Mouse (Mus musculus) liver, embryonic 11.5 days (tissue): ENCODE data around the gene Mbd4. TPM values are rescaled to one million over a fixed set of nuclear protein-coding genes. Genes with fewer than 3 reads are reported as not detected.

Experiments
- ATAC-seq: fragments of 200-750 bp; cut with Nextera tagmentation; replicated peaks from 2 replicates; pipeline ENCODE4 v1.8.0; 2017; ENCODE audit warnings: moderate number of reproducible peaks, mild to moderate bottlenecking, moderate TSS enrichment, moderate library complexity; ENCODE audit not compliant: low FRiP score
- DNase-seq: peaks from one replicate; pipeline ENCODE4 v3.0.0-alpha.2; 2017; ENCODE audit warnings: low spot score
- H3K27ac ChIP-seq: fragments of 300-500 bp; sonication (generic); 2 replicates; pipeline ENCODE4 v1.5.1; 2014; ENCODE audit warnings: mild to moderate bottlenecking, low read depth, low read length, control low read depth
- H3K27me3 ChIP-seq: fragments of 300-500 bp; sonication (generic); replicated peaks from 2 replicates; pipeline ENCODE4 v1.6.1; 2014; ENCODE audit warnings: low read length, mixed read lengths; ENCODE audit not compliant: control insufficient read depth, insufficient read depth
- H3K36me3 ChIP-seq: fragments of 300-500 bp; sonication (generic); 2 replicates; pipeline ENCODE4 v1.6.1; 2014; ENCODE audit warnings: mild to moderate bottlenecking, low read length, moderate library complexity, mixed read lengths; ENCODE audit not compliant: control insufficient read depth, insufficient read depth
- H3K4me1 ChIP-seq: fragments of 300-500 bp; sonication (generic); replicated peaks from 2 replicates; pipeline ENCODE4 v1.6.1; 2014; ENCODE audit warnings: low read length, mixed read lengths; ENCODE audit not compliant: control insufficient read depth, insufficient read depth
- H3K4me2 ChIP-seq: fragments of 300-500 bp; sonication (generic); 2 replicates; pipeline ENCODE4 v1.6.1; 2014; ENCODE audit warnings: mild to moderate bottlenecking, control low read depth, moderate library complexity
- H3K4me3 ChIP-seq: fragments of 300-500 bp; sonication (generic); 2 replicates; pipeline ENCODE4 v1.5.1; 2014; ENCODE audit warnings: low read depth, low read length, control low read depth
- H3K9ac ChIP-seq: fragments of 300-500 bp; sonication (generic); 2 replicates; pipeline ENCODE4 v1.6.1; 2014; ENCODE audit warnings: low read depth, low read length, control low read depth
- H3K9me3 ChIP-seq: fragments of 300-500 bp; sonication (generic); 2 replicates; pipeline ENCODE4 v1.6.1; 2016; ENCODE audit warnings: low read length, inconsistent platforms, mixed read lengths; ENCODE audit not compliant: control insufficient read depth
- WGBS: fragments of 180-500 bp; shearing (Covaris S2); extraction: QIAGEN DNeasy Blood & Tissue Kit; methylation state at CpG from one replicate; pipeline ENCODE4 v1.1.7; 2014; 5-methylcytosine and 5-hydroxymethylcytosine counted together
- polyA plus RNA-seq: library from polyadenylated mRNA; unstranded; fragments of >200 nt; fragmentation: Nextera tagmentation; extraction: Ambion mirVana; gene quantifications from 2 replicates; pipeline ENCODE4 v1.2.1, GENCODE M21; 2014

Mbd4 gene
- polyA plus RNA-seq, 1 experiment from 2014 or later, result 20.7 TPM

GRCm38 (mm10) chr6:115891497-115892061 is 38.4 kb upstream of the Mbd4 start:
- no peaks in the 10 kb centered on the region for H3K27me3 ChIP-seq
- 84% methylated on average over 8 of the region's 8 CpGs for WGBS
- H3K9me3 ChIP-seq, result no peaks in the 10 kb centered on the region
- no peak overlapping the region for H3K27ac ChIP-seq
- peaks cover 9% of the 10 kb centered on the region; the same call in 1 of the 2 replicates for H3K36me3 ChIP-seq
- no peak overlapping the region for H3K4me2 ChIP-seq
- H3K9ac ChIP-seq, result no peak overlapping the region
- DNase-seq (no peak), ATAC-seq (no peak)
- no peak overlapping the region for H3K4me3 ChIP-seq
- H3K4me1 ChIP-seq, result no peaks in the 10 kb centered on the region

DNA sequence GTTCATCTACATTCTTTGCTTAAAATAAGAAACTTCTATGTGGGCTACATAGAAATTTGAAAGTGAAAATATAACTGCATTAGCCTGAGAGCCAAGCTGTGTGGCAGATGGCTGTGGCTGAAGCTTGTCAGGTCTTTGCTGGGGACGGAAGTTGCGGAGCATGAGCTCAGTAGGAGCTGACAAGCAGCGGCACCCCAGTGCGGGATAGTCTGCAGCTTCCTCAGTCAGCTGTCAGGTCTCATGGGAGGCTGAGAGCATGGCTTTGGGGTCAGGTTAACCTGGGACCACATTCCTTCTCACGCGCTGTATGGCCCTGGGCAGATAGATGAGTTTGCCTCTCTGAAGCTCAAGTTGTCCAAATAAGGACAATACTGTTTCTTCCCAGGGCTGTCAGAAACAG is 37.9 kb upstream of the Mbd4 start:
- H3K4me3 ChIP-seq, result no peak overlapping the region
- no peaks in the 10 kb centered on the region for H3K27me3 ChIP-seq
- DNase-seq (no peak), ATAC-seq (no peak)
- no peak overlapping the region for H3K4me2 ChIP-seq
- no peak overlapping the region for H3K9ac ChIP-seq
- no peaks in the 10 kb centered on the region for H3K9me3 ChIP-seq
- WGBS, result 79% methylated on average over 6 of the region's 6 CpGs
- no peak overlapping the region for H3K27ac ChIP-seq
- H3K36me3 ChIP-seq, result peaks cover 9% of the 10 kb centered on the region; the same call in 1 of the 2 replicates
- H3K4me1 ChIP-seq, result no peaks in the 10 kb centered on the region

DNA sequence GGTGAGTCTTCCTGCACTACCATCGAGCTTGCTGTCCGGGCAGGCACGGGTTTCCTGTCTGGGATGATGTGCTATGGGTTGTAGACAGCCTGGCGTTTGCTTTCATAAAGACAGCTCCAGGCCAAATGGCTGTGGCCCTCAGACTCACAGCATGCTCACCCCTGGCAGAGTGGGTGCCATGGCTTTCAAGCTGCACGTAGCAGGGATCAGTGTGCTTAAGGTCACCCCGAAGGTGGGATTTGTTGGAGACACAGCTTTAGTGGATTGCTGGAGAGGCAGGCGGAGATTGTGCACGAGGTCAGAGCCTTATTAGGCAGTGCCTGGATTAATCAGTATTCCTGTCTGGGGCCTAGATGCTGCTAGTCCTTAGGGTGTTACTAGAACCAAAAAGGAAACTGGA is 37.4 kb upstream of the Mbd4 start:
- peaks cover 9% of the 10 kb centered on the region; the same call in 1 of the 2 replicates for H3K36me3 ChIP-seq
- no peak overlapping the region for H3K4me3 ChIP-seq
- H3K27me3 ChIP-seq, result no peaks in the 10 kb centered on the region
- ATAC-seq, result no peak
- H3K9me3 ChIP-seq, result no peaks in the 10 kb centered on the region
- 80% methylated on average over 8 of the region's 8 CpGs for WGBS
- no peak for DNase-seq
- no peak overlapping the region for H3K27ac ChIP-seq
- no peak overlapping the region for H3K9ac ChIP-seq
- no peaks in the 10 kb centered on the region for H3K4me1 ChIP-seq
- H3K4me2 ChIP-seq, result no peak overlapping the region

DNA sequence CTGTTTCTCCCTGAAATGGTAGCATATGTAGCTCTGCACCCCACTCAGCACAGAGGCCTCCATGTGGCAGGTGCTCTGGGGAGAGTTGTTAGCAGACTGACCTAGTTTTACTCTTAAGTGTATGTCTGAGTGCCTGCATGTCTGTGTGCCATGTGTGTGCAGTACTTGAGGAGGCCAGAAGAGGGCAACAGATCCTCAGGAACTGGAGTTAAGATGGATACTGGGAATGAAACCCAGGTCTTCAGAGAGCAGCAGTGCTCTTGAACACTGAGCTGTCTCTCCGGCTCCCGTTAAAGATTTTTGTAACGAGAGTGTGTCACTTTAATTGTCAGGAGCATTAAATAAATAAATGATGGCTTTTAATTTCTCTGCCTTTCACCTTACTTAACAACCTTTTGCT is 35.1 kb upstream of the Mbd4 start:
- no peaks in the 10 kb centered on the region for H3K9me3 ChIP-seq
- WGBS, result 88% methylated on average over 3 of the region's 3 CpGs
- H3K27ac ChIP-seq, result no peak overlapping the region
- no peak for DNase-seq
- no peak overlapping the region for H3K9ac ChIP-seq
- no peak overlapping the region for H3K4me2 ChIP-seq
- ATAC-seq, result no peak
- no peak overlapping the region for H3K4me3 ChIP-seq
- peaks cover 9% of the 10 kb centered on the region; the same call in 1 of the 2 replicates for H3K36me3 ChIP-seq
- H3K27me3 ChIP-seq, result no peaks in the 10 kb centered on the region
- no peaks in the 10 kb centered on the region for H3K4me1 ChIP-seq

GRCm38 (mm10) chr6:115886894-115887293 is 33.7 kb upstream of the Mbd4 start:
- H3K4me2 ChIP-seq, result no peak overlapping the region
- DNase-seq (no peak), ATAC-seq (no peak; the same call in 1 of the 2 replicates)
- no peaks in the 10 kb centered on the region for H3K4me1 ChIP-seq
- no peak overlapping the region for H3K9ac ChIP-seq
- no peaks in the 10 kb centered on the region for H3K27me3 ChIP-seq
- peaks cover 9% of the 10 kb centered on the region; the same call in 1 of the 2 replicates for H3K36me3 ChIP-seq
- 42% methylated on average over 4 of the region's 4 CpGs for WGBS
- H3K27ac ChIP-seq, result no peak overlapping the region
- H3K9me3 ChIP-seq, result no peaks in the 10 kb centered on the region
- H3K4me3 ChIP-seq, result no peak overlapping the region

- Histone ChIP-seq H3K9me3 (no peaks in the 10 kb centered on the region), H3K4me1 (no peaks in the 10 kb centered on the region), H3K9ac (no peak overlapping the region), H3K36me3 (peaks cover 9% of the 10 kb centered on the region; the same call in 1 of the 2 replicates), H3K27me3 (no peaks in the 10 kb centered on the region), H3K4me3 (no peak overlapping the region), H3K4me2 (no peak overlapping the region), H3K27ac (no peak overlapping the region)
- ATAC-seq (no peak), DNase-seq (no peak)
These were observed 30.8 kb upstream of the Mbd4 start for GRCm38 (mm10) chr6:115884018-115884417.

GRCm38 (mm10) chr6:115880751-115881150 is 27.6 kb upstream of the Mbd4 start:
- Histone ChIP-seq H3K9me3 (no peaks in the 10 kb centered on the region), H3K4me1 (no peaks in the 10 kb centered on the region), H3K9ac (no peak overlapping the region), H3K4me3 (no peak overlapping the region), H3K36me3 (no peaks in the 10 kb centered on the region), H3K27me3 (no peaks in the 10 kb centered on the region), H3K4me2 (no peak overlapping the region), H3K27ac (no peak overlapping the region)
- ATAC-seq, result no peak
- no peak for DNase-seq
- WGBS, result 54% methylated on average over 8 of the region's 8 CpGs

DNA sequence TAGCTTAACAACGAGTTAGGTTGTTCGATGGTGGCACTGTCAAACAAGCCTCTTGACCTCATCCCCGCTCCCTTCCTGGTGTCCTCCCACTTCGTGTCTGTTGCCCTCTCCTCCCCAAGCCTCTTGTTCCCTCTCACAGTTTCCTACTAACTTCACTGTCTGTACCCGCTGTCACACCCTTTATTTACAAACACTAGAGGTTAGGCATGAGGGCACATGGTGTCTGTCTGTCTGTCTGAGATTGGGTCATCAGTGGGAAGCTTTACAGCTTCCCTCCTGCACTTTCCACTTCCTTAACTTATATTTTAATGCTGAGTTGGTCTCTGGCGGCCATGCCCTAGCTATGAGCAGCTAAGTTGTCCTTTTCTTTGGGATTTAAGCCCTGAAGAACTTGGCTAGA is 26.6 kb upstream of the Mbd4 start:
- H3K27me3 ChIP-seq, result no peaks in the 10 kb centered on the region
- 69% methylated on average over 6 of the region's 6 CpGs for WGBS
- H3K36me3 ChIP-seq, result no peaks in the 10 kb centered on the region
- H3K4me2 ChIP-seq, result no peak overlapping the region
- no peak overlapping the region for H3K9ac ChIP-seq
- no peak for ATAC-seq
- no peak overlapping the region for H3K4me3 ChIP-seq
- no peak for DNase-seq
- H3K4me1 ChIP-seq, result no peaks in the 10 kb centered on the region
- no peaks in the 10 kb centered on the region for H3K9me3 ChIP-seq
- H3K27ac ChIP-seq, result no peak overlapping the region

DNA sequence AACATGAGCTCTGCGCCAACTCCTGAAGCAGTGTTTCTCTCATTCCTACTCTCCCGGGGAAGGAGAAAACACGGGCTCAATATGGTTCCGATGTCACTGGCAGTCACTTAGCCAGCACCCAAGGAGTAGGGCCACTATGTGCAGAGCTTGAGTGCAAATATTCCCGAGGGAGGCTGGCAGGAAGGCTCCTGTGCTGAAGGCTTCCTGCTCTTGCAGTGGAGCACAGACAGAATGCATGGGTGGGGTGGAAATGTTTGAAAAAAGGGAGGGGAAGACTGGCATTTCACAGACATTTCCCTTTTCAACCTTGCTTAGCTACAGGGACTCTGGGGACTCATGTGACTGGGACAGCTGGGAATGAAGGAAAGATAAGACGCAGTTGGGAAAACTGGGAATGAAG is 25.5 kb upstream of the Mbd4 start:
- no peaks in the 10 kb centered on the region for H3K27me3 ChIP-seq
- DNase-seq, result no peak
- no peaks in the 10 kb centered on the region for H3K4me1 ChIP-seq
- no peak for ATAC-seq
- H3K9ac ChIP-seq, result no peak overlapping the region
- no peaks in the 10 kb centered on the region for H3K9me3 ChIP-seq
- 73% methylated on average over 6 of the region's 6 CpGs for WGBS
- H3K4me2 ChIP-seq, result no peak overlapping the region
- no peaks in the 10 kb centered on the region for H3K36me3 ChIP-seq
- H3K4me3 ChIP-seq, result no peak overlapping the region
- no peak overlapping the region for H3K27ac ChIP-seq
